Mouse (Mus musculus) neural tube, embryonic 15.5 days (tissue): ENCODE measurements around the gene Lingo3. TPM values are rescaled to one million over a fixed set of nuclear protein-coding genes. Genes with fewer than 3 reads are reported as not detected.

Experiments used
- ATAC-seq: fragments of 200-750 bp; cut with Nextera tagmentation; 2 replicates; pipeline ENCODE4 v1.8.0; 2017; ENCODE audit warnings: mild to moderate bottlenecking, moderate TSS enrichment, moderate library complexity; ENCODE audit not compliant: low FRiP score
- H3K27ac ChIP-seq: fragments of 300-500 bp; sonication (generic); replicated peaks from 2 replicates; pipeline ENCODE4 v1.5.1; 2015; ENCODE audit warnings: mild to moderate bottlenecking, inconsistent platforms
- H3K27me3 ChIP-seq: fragments of 300-500 bp; sonication (generic); replicated peaks from 2 replicates; pipeline ENCODE4 v1.6.1; 2015; ENCODE audit warnings: inconsistent platforms
- H3K36me3 ChIP-seq: fragments of 300-500 bp; sonication (generic); 2 replicates; pipeline ENCODE4 v1.6.1; 2015; ENCODE audit warnings: inconsistent platforms
- H3K4me1 ChIP-seq: fragments of 300-500 bp; sonication (generic); 2 replicates; pipeline ENCODE4 v1.6.1; 2015; ENCODE audit warnings: inconsistent platforms
- H3K4me2 ChIP-seq: fragments of 300-500 bp; sonication (generic); 2 replicates; pipeline ENCODE4 v1.6.1; 2015; ENCODE audit warnings: inconsistent platforms, mild to moderate bottlenecking, moderate library complexity
- H3K4me3 ChIP-seq: fragments of 300-500 bp; sonication (generic); replicated peaks from 2 replicates; pipeline ENCODE4 v1.5.1; 2015; ENCODE audit warnings: mild to moderate bottlenecking, inconsistent platforms
- H3K9ac ChIP-seq: fragments of 300-500 bp; sonication (generic); replicated peaks from 2 replicates; pipeline ENCODE4 v1.6.1; 2015; ENCODE audit warnings: mild to moderate bottlenecking, inconsistent platforms
- H3K9me3 ChIP-seq: fragments of 300-500 bp; sonication (generic); replicated peaks from 2 replicates; pipeline ENCODE4 v1.6.1; 2016; ENCODE audit warnings: inconsistent platforms
- WGBS: fragments of 180-500 bp; shearing (Covaris S2); methylation state at CpG from one replicate; pipeline ENCODE4 v1.1.7; 2015; ENCODE audit warnings: mixed read lengths; 5-methylcytosine and 5-hydroxymethylcytosine counted together
- polyA plus RNA-seq: library from polyadenylated mRNA; unstranded; fragments of >200 nt; fragmentation: Nextera tagmentation; extraction: Ambion mirVana; gene quantifications from 2 replicates; pipeline ENCODE4 v1.2.1, GENCODE M21; 2015

Gene Lingo3
- polyA plus RNA-seq, 1 experiment from 2014 or later, result 18.6 TPM

GRCm38 (mm10) chr10:80793803-80794202, 50.0 kb downstream of the Lingo3 start:
- no peak overlapping the region for H3K4me2 ChIP-seq
- 85% methylated on average over 4 of the region's 4 CpGs for WGBS
- H3K27me3 ChIP-seq, result no peaks in the 10 kb centered on the region

GRCm38 (mm10) chr10:80793033-80793784, 50.6 kb downstream of the Lingo3 start:
- WGBS, result 90% methylated on average over 13 of the region's 13 CpGs
- Histone ChIP-seq H3K4me2 (no peak overlapping the region), H3K4me1 (peaks cover 20% of the 10 kb centered on the region), H3K27me3 (no peaks in the 10 kb centered on the region), H3K36me3 (peaks cover 80% of the 10 kb centered on the region), H3K9me3 (no peaks in the 10 kb centered on the region), H3K4me3 (no peak overlapping the region), H3K27ac (no peak overlapping the region), H3K9ac (no peak overlapping the region)
- ATAC-seq, result no peak

More at GRCm38 (mm10) chr10:80793803-80794202, 50.0 kb downstream of the Lingo3 start:
- Histone ChIP-seq H3K36me3 (peaks cover 74% of the 10 kb centered on the region), H3K9me3 (no peaks in the 10 kb centered on the region), H3K9ac (no peak overlapping the region), H3K4me3 (no peak overlapping the region), H3K27ac (no peak overlapping the region), H3K4me1 (peaks cover 20% of the 10 kb centered on the region)
- no peak for ATAC-seq

DNA sequence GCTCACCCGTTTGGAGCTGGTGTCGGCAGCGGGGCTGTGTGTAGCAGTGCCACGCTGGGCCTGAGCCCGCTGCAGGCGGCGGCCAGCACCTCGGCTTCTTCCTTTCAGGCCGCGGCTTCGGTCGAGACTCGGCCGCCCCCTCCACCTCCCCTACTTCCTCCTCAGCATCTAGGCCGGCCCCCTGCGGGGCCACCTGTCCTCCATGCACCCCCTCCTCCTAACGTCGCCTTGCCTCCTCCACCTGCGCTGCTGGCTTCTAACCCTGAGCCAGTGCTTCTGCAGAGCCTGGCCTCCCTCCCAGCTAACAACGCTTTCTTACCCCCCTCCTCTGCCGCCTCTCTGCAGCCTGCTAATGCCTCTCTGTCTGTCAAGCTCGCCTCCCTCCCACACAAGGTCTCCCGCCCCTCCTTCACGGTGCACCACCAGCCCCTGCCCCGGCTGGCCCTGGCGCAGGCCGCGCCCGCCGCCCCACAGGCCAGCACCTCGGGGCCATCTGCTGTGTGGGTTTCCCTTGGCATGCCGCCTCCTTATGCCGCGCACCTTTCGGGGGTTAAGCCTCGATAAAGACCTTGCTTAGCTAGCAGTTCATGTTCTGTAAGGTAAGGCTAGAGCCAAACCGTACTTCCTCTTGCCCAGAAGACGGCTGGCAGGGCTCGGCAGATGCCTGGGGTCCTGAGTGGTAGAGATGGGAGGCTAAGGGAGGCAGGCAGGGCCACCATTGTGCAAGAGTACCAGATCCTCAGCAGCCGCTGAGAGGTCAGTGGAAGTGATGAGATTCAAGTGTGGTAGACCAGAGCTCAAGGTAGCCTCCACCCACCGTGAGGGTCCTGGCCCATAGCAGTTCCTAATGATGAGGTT, 51.4 kb downstream of the Lingo3 start:
- Histone ChIP-seq H3K9ac (no peak overlapping the region), H3K36me3 (peaks cover 88% of the 10 kb centered on the region), H3K27ac (no peak overlapping the region), H3K27me3 (no peaks in the 10 kb centered on the region), H3K9me3 (no peaks in the 10 kb centered on the region), H3K4me3 (no peak overlapping the region), H3K4me1 (peaks cover 20% of the 10 kb centered on the region), H3K4me2 (no peak overlapping the region)
- no peak for ATAC-seq
- WGBS, result 76% methylated on average over 41 of the region's 41 CpGs

DNA sequence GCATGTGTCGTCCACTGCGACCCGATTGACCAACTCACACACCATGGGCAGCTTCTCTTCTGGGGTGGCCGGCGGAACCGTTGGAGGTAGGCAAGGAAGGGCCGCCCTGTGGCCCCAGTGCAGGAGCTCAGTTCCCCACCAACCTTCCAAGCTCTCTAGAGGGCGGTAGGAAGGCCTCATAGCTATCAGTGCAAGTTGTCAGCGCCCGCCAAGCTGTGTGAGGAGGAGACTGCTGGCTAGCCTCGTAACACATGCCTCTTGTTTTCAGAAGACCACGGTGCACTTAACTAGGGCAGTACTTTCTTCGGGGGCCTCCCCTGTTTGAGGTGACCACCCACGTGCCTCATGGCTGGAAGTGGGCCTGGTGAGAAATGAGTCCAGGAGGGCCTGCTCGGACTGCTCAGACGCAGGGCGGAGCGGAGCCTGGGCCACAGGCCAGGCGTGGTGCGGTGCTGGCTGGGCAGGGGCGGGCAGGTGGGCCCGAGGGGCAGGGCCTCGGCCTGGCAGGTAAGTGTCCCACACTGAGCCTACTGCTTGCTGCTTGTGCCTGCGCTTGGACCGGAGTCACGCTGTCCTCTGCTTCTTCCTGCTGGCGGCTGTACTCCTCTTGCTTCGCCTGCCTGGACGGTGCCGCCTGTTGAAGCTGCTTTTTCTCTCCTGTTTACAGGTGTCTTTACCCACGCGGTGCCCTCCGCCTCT, 52.2 kb downstream of the Lingo3 start:
- Histone ChIP-seq H3K9ac (no peak overlapping the region), H3K27me3 (no peaks in the 10 kb centered on the region), H3K4me1 (peaks cover 12% of the 10 kb centered on the region), H3K9me3 (no peaks in the 10 kb centered on the region), H3K4me2 (no peak overlapping the region), H3K27ac (no peak overlapping the region), H3K36me3 (peaks cover 93% of the 10 kb centered on the region), H3K4me3 (no peak overlapping the region)
- no peak for ATAC-seq
- 87% methylated on average over 33 of the region's 33 CpGs for WGBS

GRCm38 (mm10) chr10:80790761-80791404, 53.0 kb downstream of the Lingo3 start:
- Histone ChIP-seq H3K4me1 (peaks cover 5% of the 10 kb centered on the region; the same call in 1 of the 2 replicates), H3K4me2 (no peak overlapping the region), H3K9ac (no peak overlapping the region), H3K27me3 (no peaks in the 10 kb centered on the region), H3K27ac (no peak overlapping the region), H3K9me3 (no peaks in the 10 kb centered on the region), H3K36me3 (peaks cover 93% of the 10 kb centered on the region), H3K4me3 (no peak overlapping the region)
- no peak for ATAC-seq
- WGBS, result 93% methylated on average over 19 of the region's 19 CpGs

DNA sequence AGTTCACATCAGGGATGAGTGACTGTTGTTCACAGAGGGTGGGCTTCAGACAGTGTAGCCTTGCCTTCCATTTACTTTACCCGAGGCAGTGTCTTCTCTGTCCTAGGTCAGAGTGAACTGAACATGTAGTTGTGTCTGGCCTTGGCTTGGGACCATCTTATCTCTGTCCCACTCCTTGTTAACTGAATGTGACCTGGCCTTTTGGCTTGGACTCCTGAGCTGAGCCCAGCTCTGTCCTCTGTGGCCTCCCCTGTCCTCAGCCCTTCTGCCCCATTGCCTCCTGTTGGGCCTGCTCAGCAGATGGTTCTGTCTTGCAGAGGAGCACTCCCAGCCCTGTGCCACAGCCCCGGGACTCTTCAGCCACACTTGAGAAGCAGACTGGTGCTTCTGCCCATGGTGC, 56.3 kb downstream of the Lingo3 start:
- no peak overlapping the region for H3K27ac ChIP-seq
- no peaks in the 10 kb centered on the region for H3K9me3 ChIP-seq
- H3K4me3 ChIP-seq, result no peak overlapping the region
- 90% methylated on average over 2 of the region's 2 CpGs for WGBS
- H3K4me1 ChIP-seq, result no peaks in the 10 kb centered on the region
- no peak overlapping the region for H3K9ac ChIP-seq
- no peak for ATAC-seq
- H3K27me3 ChIP-seq, result no peaks in the 10 kb centered on the region
- no peak overlapping the region for H3K4me2 ChIP-seq
- peaks cover 96% of the 10 kb centered on the region for H3K36me3 ChIP-seq

DNA sequence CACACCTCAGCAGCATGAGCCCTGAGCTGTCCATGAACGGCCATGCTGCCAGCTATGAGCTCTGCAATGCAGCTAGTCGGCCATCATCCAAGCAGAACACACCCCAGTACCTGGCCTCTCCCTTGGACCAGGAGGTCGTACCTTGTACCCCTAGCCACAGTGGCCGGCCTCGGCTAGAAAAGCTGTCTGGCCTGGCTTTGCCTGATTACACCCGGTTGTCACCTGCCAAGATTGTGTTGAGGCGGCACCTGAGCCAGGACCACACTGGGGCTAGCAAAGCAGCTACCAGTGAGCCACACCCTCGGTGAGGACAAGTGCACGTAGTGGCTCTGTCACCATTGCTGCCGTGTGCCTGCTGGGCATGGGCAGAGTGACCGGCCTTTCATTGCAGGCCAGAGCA, 57.9 kb downstream of the Lingo3 start:
- Histone ChIP-seq H3K4me3 (no peak overlapping the region), H3K27me3 (no peaks in the 10 kb centered on the region), H3K9me3 (no peaks in the 10 kb centered on the region), H3K36me3 (peaks cover 96% of the 10 kb centered on the region), H3K27ac (no peak overlapping the region), H3K4me1 (no peaks in the 10 kb centered on the region), H3K9ac (no peak overlapping the region), H3K4me2 (no peak overlapping the region)
- 97% methylated on average over 11 of the region's 11 CpGs for WGBS
- ATAC-seq, result no peak

- H3K36me3 ChIP-seq, result peaks cover 96% of the 10 kb centered on the region
- no peak for ATAC-seq
- H3K9me3 ChIP-seq, result no peaks in the 10 kb centered on the region
- no peak overlapping the region for H3K4me3 ChIP-seq
- H3K27ac ChIP-seq, result no peak overlapping the region
- no peak overlapping the region for H3K9ac ChIP-seq
- no peaks in the 10 kb centered on the region for H3K4me1 ChIP-seq
- H3K4me2 ChIP-seq, result no peak overlapping the region
- 78% methylated on average over 12 of the region's 12 CpGs for WGBS
- no peaks in the 10 kb centered on the region for H3K27me3 ChIP-seq
Measured at GRCm38 (mm10) chr10:80784871-80785270, 59.0 kb downstream of the Lingo3 start.

DNA sequence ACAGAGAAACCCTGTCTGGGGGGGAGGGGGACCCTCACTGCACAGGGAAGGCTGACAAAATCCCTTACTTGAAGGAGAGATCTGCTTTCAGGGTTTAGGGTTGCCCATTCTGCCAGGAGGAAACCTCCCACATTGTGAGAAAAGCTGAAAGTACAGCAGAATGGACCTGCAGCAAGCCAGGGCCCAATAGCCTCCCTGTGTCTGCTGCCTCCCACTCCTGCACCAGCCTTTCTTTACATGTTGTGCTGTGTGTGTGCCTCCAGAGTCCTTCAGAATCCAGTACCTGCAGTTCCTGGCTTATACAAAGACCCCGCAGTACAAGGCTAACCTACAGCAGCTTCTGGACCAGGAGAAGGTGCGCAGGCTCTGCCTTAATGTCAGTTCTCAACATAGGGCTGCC, 59.5 kb downstream of the Lingo3 start:
- no peak overlapping the region for H3K27ac ChIP-seq
- WGBS, result 98% methylated on average over 2 of the region's 2 CpGs
- ATAC-seq, result no peak
- no peaks in the 10 kb centered on the region for H3K9me3 ChIP-seq
- H3K4me2 ChIP-seq, result no peak overlapping the region
- no peaks in the 10 kb centered on the region for H3K4me1 ChIP-seq
- H3K27me3 ChIP-seq, result no peaks in the 10 kb centered on the region
- no peak overlapping the region for H3K9ac ChIP-seq
- H3K4me3 ChIP-seq, result no peak overlapping the region
- peaks cover 97% of the 10 kb centered on the region for H3K36me3 ChIP-seq
